Mouse (Mus musculus) intestine, embryonic 16.5 days (tissue): ENCODE data around the gene Gad1. TPM values are rescaled to one million over a fixed set of nuclear protein-coding genes. Genes with fewer than 3 reads are reported as not detected.

Experiments used
- ATAC-seq: fragments of 200-750 bp; cut with Nextera tagmentation; 2 replicates; pipeline ENCODE4 v1.8.0; 2017; ENCODE audit warnings: moderate TSS enrichment, moderate library complexity
- H3K27ac ChIP-seq: fragments of 300-500 bp; sonication (generic); 2 replicates; pipeline ENCODE4 v1.5.1; 2014; ENCODE audit warnings: mild to moderate bottlenecking, low read length
- H3K27me3 ChIP-seq: fragments of 300-500 bp; sonication (generic); replicated peaks from 2 replicates; pipeline ENCODE4 v1.6.1; 2014; ENCODE audit warnings: low read length, control low read depth, mixed read lengths; ENCODE audit not compliant: control insufficient read depth, insufficient read depth
- H3K36me3 ChIP-seq: fragments of 300-500 bp; sonication (generic); 2 replicates; pipeline ENCODE4 v1.6.1; 2014; ENCODE audit warnings: low read length, control low read depth; ENCODE audit not compliant: control insufficient read depth, insufficient read depth
- H3K4me1 ChIP-seq: fragments of 300-500 bp; sonication (generic); 2 replicates; pipeline ENCODE4 v1.6.1; 2014; ENCODE audit warnings: low read length, control low read depth, mixed read lengths; ENCODE audit not compliant: control insufficient read depth, insufficient read depth
- H3K4me2 ChIP-seq: fragments of 300-500 bp; sonication (generic); 2 replicates; pipeline ENCODE4 v1.6.1; 2014; ENCODE audit warnings: low read depth, low read length, control low read depth
- H3K4me3 ChIP-seq: fragments of 300-500 bp; sonication (generic); 2 replicates; pipeline ENCODE4 v1.5.1; 2014; ENCODE audit warnings: mild to moderate bottlenecking, low read length
- H3K9ac ChIP-seq: fragments of 300-500 bp; sonication (generic); 2 replicates; pipeline ENCODE4 v1.6.1; 2014; ENCODE audit warnings: low read depth, low read length
- H3K9me3 ChIP-seq: fragments of 300-500 bp; sonication (generic); 2 replicates; pipeline ENCODE4 v1.6.1; 2016; ENCODE audit warnings: low read length, control low read depth; ENCODE audit not compliant: control insufficient read depth
- WGBS: fragments of 180-500 bp; shearing (Covaris S2); extraction: QIAGEN DNeasy Blood & Tissue Kit; methylation state at CpG from one replicate; pipeline ENCODE4 v1.1.7; 2014; 5-methylcytosine and 5-hydroxymethylcytosine counted together
- polyA plus RNA-seq: library from polyadenylated mRNA; unstranded; fragments of >200 nt; fragmentation: Nextera tagmentation; extraction: Ambion mirVana; gene quantifications from 2 replicates; pipeline ENCODE4 v1.2.1, GENCODE M21; 2015

The Gad1 gene
- polyA plus RNA-seq, 1 experiment from 2014 or later, result 0.15 TPM

DNA sequence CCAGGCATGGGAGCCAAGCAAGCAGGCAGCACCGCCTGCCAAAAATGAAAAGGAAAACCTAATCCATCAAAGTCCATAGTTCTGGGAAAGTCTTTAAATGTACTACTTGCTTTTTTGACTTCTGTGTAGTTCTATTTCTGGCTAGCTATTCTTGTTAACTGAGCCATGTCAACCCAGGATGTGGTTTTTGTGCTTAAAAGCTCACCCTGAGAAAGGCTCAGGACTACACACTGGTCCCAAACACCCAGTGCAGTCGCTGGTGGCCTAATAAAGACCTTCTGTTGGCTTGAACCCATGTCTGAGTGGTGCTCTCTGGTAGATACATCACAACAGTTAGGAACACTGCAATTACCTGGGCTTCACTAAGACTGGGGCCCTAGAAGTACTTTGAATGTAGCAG, 1.4 kb upstream of the Gad1 start:
- Histone ChIP-seq H3K36me3 (no peaks in the 10 kb centered on the region), H3K4me2 (no peak overlapping the region), H3K4me1 (no peaks in the 10 kb centered on the region), H3K9me3 (no peaks in the 10 kb centered on the region), H3K9ac (no peak overlapping the region), H3K27ac (no peak overlapping the region), H3K27me3 (no peaks in the 10 kb centered on the region; the same call in 1 of the 2 replicates), H3K4me3 (no peak overlapping the region)
- ATAC-seq, result no peak
- whole genome bisulfite sequencing, result 89% methylated on average over 2 of the region's 2 CpGs

DNA sequence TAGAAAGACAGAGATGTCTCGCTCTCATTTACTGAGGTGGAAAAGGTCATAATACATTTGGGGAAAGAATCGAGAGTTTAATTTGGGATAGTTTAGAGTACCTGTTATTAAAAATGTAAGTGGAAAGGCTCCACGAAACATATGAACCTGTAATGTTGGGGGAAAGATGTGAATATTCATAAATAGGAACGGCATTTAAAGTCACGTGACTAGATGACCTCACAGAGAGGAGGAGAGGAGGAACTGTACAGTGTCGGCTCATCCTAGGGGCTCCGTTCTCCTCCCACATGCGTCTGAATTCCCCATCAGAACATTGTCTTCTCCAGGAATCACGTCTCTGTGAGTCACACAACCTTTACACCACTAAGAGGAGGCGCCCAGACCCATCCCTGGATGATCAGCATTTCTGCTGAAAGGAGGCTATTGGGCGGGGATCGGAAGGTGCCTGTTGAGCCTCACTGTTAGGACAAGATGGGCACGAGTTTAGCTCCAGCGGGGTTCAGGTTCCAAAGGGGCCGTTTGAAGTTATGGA, 739 bp upstream of the Gad1 start:
- Histone ChIP-seq H3K27ac (no peak overlapping the region), H3K4me3 (no peak overlapping the region), H3K4me1 (no peaks in the 10 kb centered on the region), H3K9me3 (no peaks in the 10 kb centered on the region), H3K9ac (no peak overlapping the region), H3K4me2 (no peak overlapping the region), H3K27me3 (no peaks in the 10 kb centered on the region; the same call in 1 of the 2 replicates), H3K36me3 (no peaks in the 10 kb centered on the region)
- WGBS, result 79% methylated on average over 15 of the region's 15 CpGs
- ATAC-seq, result no peak

DNA sequence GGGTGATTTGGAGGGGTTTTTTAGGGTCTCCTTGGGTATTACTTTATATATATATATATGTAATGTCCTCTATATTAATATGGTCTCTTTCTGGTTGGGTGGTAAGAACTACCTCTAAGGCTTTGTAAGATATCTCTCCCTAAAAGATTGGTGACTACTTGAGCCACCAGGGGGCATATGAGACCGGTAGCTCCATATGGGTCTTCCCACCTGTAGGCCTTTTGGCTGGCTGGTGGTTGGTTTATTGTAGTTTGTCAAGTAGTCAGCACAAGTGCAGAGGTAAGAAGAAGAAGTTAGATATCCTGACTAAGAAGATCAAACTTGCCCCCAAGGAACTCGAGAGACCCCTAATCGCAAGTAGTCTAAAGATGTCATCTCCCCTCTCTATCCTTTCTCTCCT, 954 bp downstream of the Gad1 start:
- no peaks in the 10 kb centered on the region for H3K36me3 ChIP-seq
- H3K9me3 ChIP-seq, result no peaks in the 10 kb centered on the region
- H3K4me1 ChIP-seq, result no peaks in the 10 kb centered on the region
- no peak overlapping the region for H3K9ac ChIP-seq
- H3K27me3 ChIP-seq, result peaks cover 2% of the 10 kb centered on the region
- no peak overlapping the region for H3K4me2 ChIP-seq
- 78% methylated on average over 3 of the region's 3 CpGs for WGBS
- no peak for ATAC-seq
- no peak overlapping the region for H3K4me3 ChIP-seq
- H3K27ac ChIP-seq, result no peak overlapping the region

DNA sequence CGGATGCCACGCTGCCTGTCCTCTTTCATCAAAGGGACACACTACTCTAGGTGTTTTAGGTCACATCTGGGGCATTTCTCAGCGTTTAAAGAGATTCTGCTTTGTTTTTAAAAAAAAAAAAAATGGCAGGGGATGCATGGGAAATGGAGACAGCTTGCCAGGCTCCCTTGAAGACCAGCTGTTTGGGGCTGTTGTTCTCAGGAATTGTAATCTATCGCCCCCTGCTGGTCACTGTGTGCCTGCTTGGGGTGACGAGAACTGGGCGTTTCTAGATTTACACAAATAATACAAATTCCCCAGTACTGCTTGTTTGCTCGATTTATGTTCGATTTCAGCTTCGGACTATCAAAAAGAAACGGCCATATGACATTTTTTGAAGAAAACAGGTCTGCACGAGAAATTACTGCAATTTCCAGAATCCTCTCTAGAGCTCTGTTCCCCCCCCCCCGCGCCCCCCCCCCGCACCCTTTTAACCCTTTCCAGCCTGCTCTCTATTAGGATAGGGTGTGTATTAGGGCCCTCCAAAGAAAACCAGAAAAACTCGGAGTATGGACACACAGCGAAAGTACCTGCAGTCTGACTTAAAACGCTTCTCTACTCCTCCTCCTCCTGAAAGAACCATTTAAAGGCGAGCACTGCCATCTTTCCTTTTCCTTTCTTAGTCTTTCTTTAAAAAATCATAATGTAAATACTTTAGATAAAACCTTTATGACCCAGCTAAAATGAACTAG, 5.4 kb downstream of the Gad1 start:
- Histone ChIP-seq H3K27ac (no peak overlapping the region), H3K9me3 (no peaks in the 10 kb centered on the region), H3K36me3 (no peaks in the 10 kb centered on the region), H3K4me3 (no peak overlapping the region), H3K4me1 (peaks cover 6% of the 10 kb centered on the region; the same call in 1 of the 2 replicates), H3K4me2 (no peak overlapping the region), H3K9ac (no peak overlapping the region), H3K27me3 (peaks cover 46% of the 10 kb centered on the region)
- 4% methylated on average over 18 of the region's 18 CpGs for WGBS
- ATAC-seq, result peak; percentile 59; the same call in 1 of the 2 replicates

GRCm38 (mm10) chr2:70558843-70559451, 6.1 kb downstream of the Gad1 start:
- 10% methylated on average over 24 of the region's 24 CpGs for WGBS
- H3K9ac ChIP-seq, result no peak overlapping the region
- no peak overlapping the region for H3K4me2 ChIP-seq
- no peak overlapping the region for H3K27ac ChIP-seq
- peaks cover 52% of the 10 kb centered on the region for H3K27me3 ChIP-seq
- H3K4me1 ChIP-seq, result peaks cover 6% of the 10 kb centered on the region; the same call in 1 of the 2 replicates
- no peaks in the 10 kb centered on the region for H3K36me3 ChIP-seq
- no peak overlapping the region for H3K4me3 ChIP-seq
- no peak for ATAC-seq
- no peaks in the 10 kb centered on the region for H3K9me3 ChIP-seq

DNA sequence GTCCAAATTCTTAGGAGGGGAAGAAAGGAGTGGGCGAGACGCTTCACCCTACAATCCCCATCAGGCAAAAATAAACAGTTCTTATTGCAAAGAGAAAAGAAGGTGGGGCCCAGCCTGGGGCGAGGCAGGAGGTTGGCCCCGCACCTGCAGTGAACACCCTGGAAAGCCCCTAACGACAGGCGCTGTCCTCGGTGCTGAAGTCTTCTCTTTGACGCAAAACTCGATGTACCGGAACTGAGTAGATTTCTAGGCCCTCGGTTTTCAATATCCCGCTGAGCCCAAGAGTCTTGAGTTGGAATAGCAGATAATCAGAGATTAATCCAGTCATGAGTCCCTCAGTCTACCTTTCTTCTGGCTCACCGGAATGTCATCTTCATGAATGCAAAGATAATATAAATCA, 6.6 kb downstream of the Gad1 start:
- ATAC-seq, result no peak; the same call in 1 of the 2 replicates

DNA sequence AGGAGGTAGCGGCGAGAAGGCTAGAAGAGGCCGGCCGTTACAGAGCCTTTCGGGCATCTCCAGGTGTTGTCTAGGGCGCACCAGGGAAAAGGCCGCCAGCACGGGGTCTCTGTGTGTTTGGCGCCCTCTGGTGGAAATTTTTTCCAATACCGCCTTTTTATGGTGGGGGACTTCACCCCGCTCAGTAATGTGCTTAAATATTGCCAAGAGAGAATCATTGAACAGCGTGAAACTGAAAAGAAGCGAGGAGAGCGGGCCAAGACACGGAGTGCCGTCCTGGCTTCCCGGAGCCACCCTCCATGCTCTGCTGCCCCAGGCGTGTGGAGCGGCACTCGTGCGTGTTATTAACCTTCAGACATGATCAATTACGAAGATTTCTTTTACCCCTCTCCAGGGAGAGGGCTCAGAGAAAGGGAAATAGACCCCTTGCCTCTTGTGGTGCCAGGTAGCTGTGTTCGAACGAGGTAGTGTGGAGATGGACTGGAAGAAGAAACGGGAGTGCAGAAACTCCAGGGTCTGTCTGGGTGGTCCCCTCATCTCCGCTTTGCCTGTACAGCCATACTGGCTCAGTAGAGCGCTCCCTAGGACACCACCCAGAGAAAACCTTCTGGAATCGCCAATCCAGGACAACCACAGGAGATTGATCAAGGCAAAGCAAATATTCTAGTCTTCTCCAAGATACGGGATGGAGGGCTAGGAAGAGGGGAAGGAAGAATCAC, 8.4 kb downstream of the Gad1 start:
- peaks cover 6% of the 10 kb centered on the region; the same call in 1 of the 2 replicates for H3K4me1 ChIP-seq
- H3K9ac ChIP-seq, result no peak overlapping the region
- H3K9me3 ChIP-seq, result no peaks in the 10 kb centered on the region
- no peak overlapping the region for H3K27ac ChIP-seq
- no peak overlapping the region for H3K4me2 ChIP-seq
- peaks cover 75% of the 10 kb centered on the region for H3K27me3 ChIP-seq
- ATAC-seq, result no peak
- no peaks in the 10 kb centered on the region for H3K36me3 ChIP-seq
- no peak overlapping the region for H3K4me3 ChIP-seq
- 2% methylated on average over 29 of the region's 29 CpGs for WGBS

More for the DNA sequence above, 6.6 kb downstream of the Gad1 start:
- Histone ChIP-seq H3K4me2 (no peak overlapping the region), H3K27ac (no peak overlapping the region), H3K4me3 (no peak overlapping the region), H3K27me3 (peaks cover 58% of the 10 kb centered on the region), H3K36me3 (no peaks in the 10 kb centered on the region), H3K9me3 (no peaks in the 10 kb centered on the region), H3K9ac (no peak overlapping the region), H3K4me1 (peaks cover 6% of the 10 kb centered on the region; the same call in 1 of the 2 replicates)
- under 1% methylated on average over 13 of the region's 13 CpGs for WGBS

DNA sequence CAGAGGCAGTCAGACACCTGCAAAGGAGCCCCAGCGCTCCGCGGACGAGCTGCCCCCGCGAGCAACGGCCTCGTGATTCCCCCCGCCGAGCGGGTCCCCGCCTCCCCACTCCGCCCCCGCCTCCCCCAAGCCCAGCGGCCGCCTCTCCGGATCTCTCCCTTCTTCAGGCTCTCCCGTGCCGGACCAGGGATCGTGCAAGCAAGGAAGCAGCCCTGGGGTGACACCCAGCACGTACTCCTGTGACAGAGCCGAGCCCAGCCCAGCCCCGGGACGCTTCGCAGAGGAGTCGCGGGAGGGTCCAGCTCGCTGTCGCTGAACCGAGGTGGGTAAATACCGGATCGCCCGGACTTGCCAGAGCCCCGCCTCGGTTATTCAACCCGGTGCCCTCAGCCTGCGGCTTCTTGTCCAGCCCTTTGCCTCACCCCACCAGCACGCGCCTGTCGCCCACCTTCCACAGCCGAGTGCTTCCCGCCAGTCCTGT, 9.2 kb downstream of the Gad1 start:
- WGBS, result under 1% methylated on average over 42 of the region's 42 CpGs
- Histone ChIP-seq H3K9me3 (no peaks in the 10 kb centered on the region), H3K4me2 (peak overlapping the region; percentile 46), H3K36me3 (no peaks in the 10 kb centered on the region), H3K27ac (no peak overlapping the region), H3K9ac (no peak overlapping the region), H3K27me3 (peaks cover 83% of the 10 kb centered on the region), H3K4me1 (peaks cover 8% of the 10 kb centered on the region; the same call in 1 of the 2 replicates), H3K4me3 (peak overlapping the region; percentile 29)
- ATAC-seq, result no peak

- Histone ChIP-seq H3K27ac (no peak overlapping the region), H3K4me2 (peak overlapping the region; percentile 46; the same call in 1 of the 2 replicates), H3K4me1 (peaks cover 9% of the 10 kb centered on the region; the same call in 1 of the 2 replicates), H3K36me3 (no peaks in the 10 kb centered on the region), H3K9me3 (no peaks in the 10 kb centered on the region), H3K4me3 (peak overlapping the region; percentile 29), H3K27me3 (peaks cover 88% of the 10 kb centered on the region), H3K9ac (no peak overlapping the region)
- no peak for ATAC-seq
- WGBS, result under 1% methylated on average over 31 of the region's 34 CpGs
Measured at GRCm38 (mm10) chr2:70562611-70562980, 9.7 kb downstream of the Gad1 start.
